Mouse (Mus musculus) neural tube, embryonic 15.5 days (tissue): ENCODE data around the gene Gm20388. TPM values are rescaled to one million over a fixed set of nuclear protein-coding genes. Genes with fewer than 3 reads are reported as not detected.

Source experiments
- ATAC-seq: fragments of 200-750 bp; cut with Nextera tagmentation; 2 replicates; pipeline ENCODE4 v1.8.0; 2017; ENCODE audit warnings: mild to moderate bottlenecking, moderate TSS enrichment, moderate library complexity; ENCODE audit not compliant: low FRiP score
- H3K27ac ChIP-seq: fragments of 300-500 bp; sonication (generic); replicated peaks from 2 replicates; pipeline ENCODE4 v1.5.1; 2015; ENCODE audit warnings: mild to moderate bottlenecking, inconsistent platforms
- H3K27me3 ChIP-seq: fragments of 300-500 bp; sonication (generic); replicated peaks from 2 replicates; pipeline ENCODE4 v1.6.1; 2015; ENCODE audit warnings: inconsistent platforms
- H3K36me3 ChIP-seq: fragments of 300-500 bp; sonication (generic); 2 replicates; pipeline ENCODE4 v1.6.1; 2015; ENCODE audit warnings: inconsistent platforms
- H3K4me1 ChIP-seq: fragments of 300-500 bp; sonication (generic); 2 replicates; pipeline ENCODE4 v1.6.1; 2015; ENCODE audit warnings: inconsistent platforms
- H3K4me2 ChIP-seq: fragments of 300-500 bp; sonication (generic); 2 replicates; pipeline ENCODE4 v1.6.1; 2015; ENCODE audit warnings: inconsistent platforms, mild to moderate bottlenecking, moderate library complexity
- H3K4me3 ChIP-seq: fragments of 300-500 bp; sonication (generic); replicated peaks from 2 replicates; pipeline ENCODE4 v1.5.1; 2015; ENCODE audit warnings: mild to moderate bottlenecking, inconsistent platforms
- H3K9ac ChIP-seq: fragments of 300-500 bp; sonication (generic); replicated peaks from 2 replicates; pipeline ENCODE4 v1.6.1; 2015; ENCODE audit warnings: mild to moderate bottlenecking, inconsistent platforms
- H3K9me3 ChIP-seq: fragments of 300-500 bp; sonication (generic); replicated peaks from 2 replicates; pipeline ENCODE4 v1.6.1; 2016; ENCODE audit warnings: inconsistent platforms
- WGBS: fragments of 180-500 bp; shearing (Covaris S2); methylation state at CpG from one replicate; pipeline ENCODE4 v1.1.7; 2015; ENCODE audit warnings: mixed read lengths; 5-methylcytosine and 5-hydroxymethylcytosine counted together
- polyA plus RNA-seq: library from polyadenylated mRNA; unstranded; fragments of >200 nt; fragmentation: Nextera tagmentation; extraction: Ambion mirVana; gene quantifications from 2 replicates; pipeline ENCODE4 v1.2.1, GENCODE M21; 2015

The Gm20388 gene
- polyA plus RNA-seq, 1 experiment from 2014 or later, result not detected

DNA sequence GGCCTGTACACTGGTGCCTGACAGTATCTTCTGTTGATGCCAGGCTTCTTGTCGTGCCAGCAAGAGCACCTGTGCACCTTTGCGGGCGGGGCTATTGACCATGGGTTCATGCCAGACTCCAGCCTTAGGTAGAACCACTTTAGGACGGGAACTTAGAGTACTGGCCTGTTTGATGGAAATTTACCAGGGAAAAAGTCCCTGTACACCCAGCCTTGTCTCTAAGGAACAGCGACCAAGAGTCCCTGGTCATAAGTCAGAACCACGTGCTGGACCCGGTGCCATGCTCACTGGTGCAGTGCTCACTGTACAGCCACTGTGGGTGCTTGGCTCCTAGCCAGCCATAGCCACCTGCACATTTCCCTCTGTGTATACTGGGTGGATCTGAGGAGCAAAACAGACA lies 3478.4 kb downstream of the Gm20388 start:
- Histone ChIP-seq H3K36me3 (peaks cover 97% of the 10 kb centered on the region), H3K27me3 (no peaks in the 10 kb centered on the region), H3K27ac (no peak overlapping the region), H3K4me1 (no peaks in the 10 kb centered on the region), H3K4me3 (no peak overlapping the region), H3K9ac (no peak overlapping the region), H3K9me3 (no peaks in the 10 kb centered on the region), H3K4me2 (no peak overlapping the region)
- 95% methylated on average over 7 of the region's 7 CpGs for WGBS
- no peak for ATAC-seq

DNA sequence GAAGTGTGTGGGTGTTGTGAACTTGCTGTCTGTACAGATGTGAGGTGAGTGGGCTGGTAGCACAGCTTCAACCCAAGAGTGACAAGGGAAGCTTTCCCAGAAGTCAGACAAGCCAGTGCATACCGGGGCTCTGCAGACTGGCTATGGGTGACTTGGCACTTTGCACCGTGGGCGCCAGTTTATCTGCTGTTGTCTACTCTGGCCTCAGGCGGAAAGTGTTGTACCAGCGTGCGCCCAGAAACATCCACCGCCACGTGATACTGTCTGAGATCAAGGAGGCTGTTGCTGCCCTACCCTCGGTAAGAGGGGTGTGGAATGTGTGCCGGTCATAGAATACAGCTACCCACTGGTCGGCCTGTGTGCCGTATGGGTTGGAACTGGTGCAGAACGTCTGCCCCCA lies 3487.7 kb downstream of the Gm20388 start:
- Histone ChIP-seq H3K9ac (no peak overlapping the region), H3K36me3 (peaks cover 98% of the 10 kb centered on the region), H3K4me3 (no peak overlapping the region), H3K27ac (no peak overlapping the region), H3K27me3 (no peaks in the 10 kb centered on the region), H3K9me3 (no peaks in the 10 kb centered on the region), H3K4me2 (no peak overlapping the region), H3K4me1 (no peaks in the 10 kb centered on the region)
- ATAC-seq, result no peak
- WGBS, result 95% methylated on average over 13 of the region's 13 CpGs

DNA sequence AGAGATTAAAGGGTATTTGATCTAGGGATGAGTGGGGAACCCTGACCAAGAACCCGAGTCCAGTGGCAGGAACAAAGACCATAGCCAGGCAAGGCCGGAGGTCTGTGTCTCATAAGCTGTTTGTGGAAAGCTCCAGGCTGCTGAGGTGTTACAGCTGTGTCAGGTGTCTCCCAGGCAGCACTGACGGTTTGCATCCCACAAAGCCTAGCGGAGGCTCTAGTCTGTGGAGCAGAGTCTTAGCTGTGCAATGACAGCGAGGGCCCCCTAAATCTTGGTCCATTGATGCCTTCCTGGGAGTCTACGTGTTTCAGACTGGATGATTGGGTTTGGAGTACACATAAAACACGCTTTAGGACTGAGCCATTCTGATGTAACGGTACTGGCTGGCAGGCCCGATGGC lies 3491.3 kb downstream of the Gm20388 start:
- WGBS, result 93% methylated on average over 9 of the region's 9 CpGs

GRCm38 (mm10) chr8:123402730-123403326 lies 3492.2 kb downstream of the Gm20388 start:
- Histone ChIP-seq H3K4me3 (no peak overlapping the region), H3K27ac (no peak overlapping the region), H3K4me1 (peaks cover 9% of the 10 kb centered on the region), H3K9ac (no peak overlapping the region), H3K4me2 (no peak overlapping the region), H3K36me3 (peaks cover 57% of the 10 kb centered on the region), H3K27me3 (no peaks in the 10 kb centered on the region), H3K9me3 (no peaks in the 10 kb centered on the region)
- 88% methylated on average over 9 of the region's 9 CpGs for WGBS
- no peak for ATAC-seq

More for the DNA sequence above, 3491.3 kb downstream of the Gm20388 start:
- Histone ChIP-seq H3K36me3 (peaks cover 64% of the 10 kb centered on the region), H3K4me1 (peaks cover 7% of the 10 kb centered on the region), H3K27ac (no peak overlapping the region), H3K9me3 (no peaks in the 10 kb centered on the region), H3K9ac (no peak overlapping the region), H3K27me3 (no peaks in the 10 kb centered on the region), H3K4me3 (no peak overlapping the region), H3K4me2 (no peak overlapping the region)
- ATAC-seq, result no peak

DNA sequence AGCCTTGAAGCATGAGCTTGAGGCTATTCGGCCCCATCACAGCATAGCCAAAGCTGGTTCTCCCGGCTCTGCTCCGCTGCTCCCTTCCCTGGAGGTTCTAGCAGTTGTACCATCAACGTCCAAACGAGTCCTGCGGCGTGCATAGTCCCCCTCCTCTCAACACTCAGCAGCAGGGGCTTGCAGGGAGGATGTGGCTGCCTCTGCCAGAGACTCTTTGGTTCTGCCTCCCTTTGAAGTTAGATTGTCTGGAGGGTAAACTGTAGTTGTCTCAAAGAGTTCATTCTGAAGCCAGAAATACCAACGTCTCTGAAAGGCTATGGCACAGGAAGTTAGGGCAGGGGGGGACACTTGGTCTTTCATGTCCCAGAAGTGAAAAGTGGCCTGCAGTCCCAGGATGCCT lies 3493.9 kb downstream of the Gm20388 start:
- no peaks in the 10 kb centered on the region for H3K9me3 ChIP-seq
- no peak for ATAC-seq
- H3K36me3 ChIP-seq, result peaks cover 40% of the 10 kb centered on the region
- H3K27ac ChIP-seq, result no peak overlapping the region
- H3K4me3 ChIP-seq, result no peak overlapping the region
- WGBS, result 30% methylated on average over 8 of the region's 8 CpGs
- peaks cover 20% of the 10 kb centered on the region for H3K4me1 ChIP-seq
- no peak overlapping the region for H3K9ac ChIP-seq
- H3K4me2 ChIP-seq, result no peak overlapping the region
- H3K27me3 ChIP-seq, result no peaks in the 10 kb centered on the region

DNA sequence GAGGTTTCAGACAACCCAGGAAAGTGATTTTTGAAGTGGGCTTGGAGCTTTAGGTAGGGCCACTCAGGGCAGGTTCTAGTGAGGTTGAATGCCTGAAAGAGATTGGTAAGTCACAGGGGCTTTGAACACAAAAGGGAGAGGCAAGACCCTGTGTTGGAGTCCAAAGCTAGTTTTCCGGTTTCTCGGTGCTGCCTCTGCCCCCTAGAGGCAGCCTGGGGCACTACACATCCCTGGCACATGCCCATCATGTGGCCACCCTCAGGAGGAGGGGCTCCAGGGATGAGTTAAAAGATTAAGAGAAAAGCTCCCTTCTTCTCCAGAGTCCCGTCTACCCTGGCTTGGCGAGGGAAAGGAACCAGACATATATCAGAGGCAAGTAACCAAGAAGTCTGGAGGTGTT lies 3496.1 kb downstream of the Gm20388 start, which contains the start of gene Mc1r:
TSS of gene Mc1r (plus strand) at position 322 of the 400 bp plus-strand sequence.
- peak within 1 kb of the TSS; percentile 11; the same call in 1 of the 2 replicates for H3K4me2 ChIP-seq
- H3K9ac ChIP-seq, result no peak within 1 kb of the TSS
- no peaks in the 10 kb centered on the region for H3K9me3 ChIP-seq
- H3K27me3 ChIP-seq, result no peaks in the 10 kb centered on the region
- no peak for ATAC-seq
- no peak within 1 kb of the TSS for H3K4me3 ChIP-seq
- H3K4me1 ChIP-seq, result peaks cover 29% of the 10 kb centered on the region
- peaks cover 18% of the 10 kb centered on the region for H3K36me3 ChIP-seq
- WGBS, result 13% methylated on average over 4 of the region's 4 CpGs
- no peak within 1 kb of the TSS for H3K27ac ChIP-seq

GRCm38 (mm10) chr8:123407612-123408011 lies 3497.0 kb downstream of the Gm20388 start:
- no peak for ATAC-seq
- Histone ChIP-seq H3K4me2 (no peak overlapping the region), H3K36me3 (peaks cover 9% of the 10 kb centered on the region), H3K9me3 (no peaks in the 10 kb centered on the region), H3K27ac (no peak overlapping the region), H3K9ac (no peak overlapping the region), H3K4me3 (no peak overlapping the region), H3K4me1 (peaks cover 29% of the 10 kb centered on the region), H3K27me3 (no peaks in the 10 kb centered on the region)
- 93% methylated on average over 13 of the region's 13 CpGs for WGBS

GRCm38 (mm10) chr8:123408586-123409544 lies 3498.2 kb downstream of the Gm20388 start:
- H3K36me3 ChIP-seq, result no peaks in the 10 kb centered on the region
- 78% methylated on average over 9 of the region's 9 CpGs for WGBS
- ATAC-seq, result no peak
- no peaks in the 10 kb centered on the region for H3K9me3 ChIP-seq
- peak overlapping the region; percentile 96; the same call in 1 of the 2 replicates for H3K9ac ChIP-seq
- H3K4me1 ChIP-seq, result peaks cover 29% of the 10 kb centered on the region
- H3K27me3 ChIP-seq, result no peaks in the 10 kb centered on the region
- 0 out of 2 replicates have a peak overlapping the region, but pooled peaks have one; percentile 78 for H3K4me3 ChIP-seq
- H3K4me2 ChIP-seq, result peak overlapping the region; percentile 82
- H3K27ac ChIP-seq, result peak overlapping the region; percentile 97

DNA sequence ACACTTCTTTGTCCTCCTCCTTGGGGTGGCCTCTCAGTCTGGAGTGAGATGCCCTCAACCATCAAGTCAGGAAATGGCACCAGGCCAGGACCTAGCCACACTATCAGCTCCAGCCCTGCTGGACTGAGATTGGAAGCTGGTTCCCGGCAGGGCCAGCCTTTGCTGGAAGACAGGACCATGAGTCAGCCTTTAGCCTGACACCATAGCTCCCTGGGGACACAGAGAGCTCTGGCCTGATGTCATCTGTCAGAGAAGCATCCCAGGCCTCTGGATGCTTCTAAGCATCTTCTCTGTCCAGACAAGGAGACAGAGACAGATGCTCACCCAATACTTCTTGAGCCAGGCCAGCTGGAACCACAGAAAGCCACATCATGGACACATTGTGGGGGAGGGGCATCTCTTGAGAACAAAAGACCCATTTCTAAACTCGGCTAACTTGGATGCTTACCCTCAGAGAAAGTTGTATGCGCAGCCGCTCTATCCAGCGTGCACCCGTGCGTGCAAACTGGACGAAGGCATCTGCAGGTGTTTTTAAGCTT lies 3499.5 kb downstream of the Gm20388 start:
- peak overlapping the region; percentile 97 for H3K27ac ChIP-seq
- H3K36me3 ChIP-seq, result no peaks in the 10 kb centered on the region
- H3K9ac ChIP-seq, result peak overlapping the region; percentile 96
- H3K4me3 ChIP-seq, result peak overlapping the region; percentile 78
- H3K4me2 ChIP-seq, result peak overlapping the region; percentile 82
- 15% methylated on average over 8 of the region's 8 CpGs for WGBS
- peaks cover 29% of the 10 kb centered on the region for H3K4me1 ChIP-seq
- H3K27me3 ChIP-seq, result no peaks in the 10 kb centered on the region
- no peak for ATAC-seq
- H3K9me3 ChIP-seq, result no peaks in the 10 kb centered on the region

DNA sequence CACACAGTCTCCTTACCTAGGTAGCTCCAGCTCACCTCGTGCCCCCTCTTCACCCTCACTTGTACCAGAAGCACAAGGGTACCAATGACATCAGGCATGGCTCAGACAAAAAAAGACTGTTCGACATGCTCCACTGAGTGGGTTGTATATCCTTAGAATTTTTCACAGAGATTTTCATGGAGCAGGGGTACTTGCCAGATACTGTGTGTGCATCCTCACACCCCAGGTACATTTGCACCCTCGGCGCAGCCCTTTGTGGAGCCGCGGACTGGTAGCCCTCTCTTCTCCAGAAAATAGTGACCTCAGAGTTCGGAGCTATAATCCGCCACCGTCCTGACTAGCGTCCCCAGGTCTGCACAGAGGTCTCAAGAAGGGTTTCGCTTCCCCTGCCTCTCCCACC lies 3500.1 kb downstream of the Gm20388 start:
- peaks cover 33% of the 10 kb centered on the region for H3K4me1 ChIP-seq
- peak overlapping the region; percentile 96 for H3K9ac ChIP-seq

DNA sequence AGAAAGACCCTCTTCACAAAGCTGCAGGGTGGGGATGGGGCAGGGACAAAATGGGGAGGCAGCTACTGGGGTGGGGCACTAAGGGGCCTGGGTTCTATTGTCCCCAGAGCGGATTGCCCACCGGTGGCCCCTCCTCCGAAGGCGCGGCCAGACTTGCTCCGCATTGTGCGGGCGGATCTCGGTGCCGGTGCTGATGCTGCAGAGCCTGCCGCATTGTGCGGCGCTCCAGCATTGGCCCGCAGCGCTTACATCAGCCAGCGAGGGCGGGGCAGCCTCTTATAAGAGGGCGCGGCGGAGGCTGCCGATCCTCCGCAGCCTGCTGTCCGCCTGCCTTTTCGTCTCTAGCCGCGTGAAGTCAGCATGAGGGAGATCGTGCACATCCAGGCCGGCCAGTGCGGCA lies 3500.6 kb downstream of the Gm20388 start, which contains the start of gene Tubb3:
TSS of gene Tubb3 (plus strand) at position 179 of the 400 bp plus-strand sequence.
- H3K4me3 ChIP-seq, result peak within 1 kb of the TSS; percentile 78
- no peaks in the 10 kb centered on the region for H3K36me3 ChIP-seq
- H3K9ac ChIP-seq, result peak within 1 kb of the TSS; percentile 96
- WGBS, result under 1% methylated on average over 21 of the region's 29 CpGs
- H3K4me1 ChIP-seq, result peaks cover 36% of the 10 kb centered on the region
- H3K9me3 ChIP-seq, result no peaks in the 10 kb centered on the region
- peak within 1 kb of the TSS; percentile 82 for H3K4me2 ChIP-seq
- peak; percentile 92 for ATAC-seq
- peak within 1 kb of the TSS; percentile 97 for H3K27ac ChIP-seq
- no peaks in the 10 kb centered on the region for H3K27me3 ChIP-seq

More for the DNA sequence above, 3500.1 kb downstream of the Gm20388 start:
- peak overlapping the region; percentile 97 for H3K27ac ChIP-seq
- peak; percentile 26 for ATAC-seq
- no peaks in the 10 kb centered on the region for H3K27me3 ChIP-seq
- H3K4me3 ChIP-seq, result peak overlapping the region; percentile 78
- no peaks in the 10 kb centered on the region for H3K36me3 ChIP-seq
- WGBS, result 4% methylated on average over 11 of the region's 11 CpGs
- no peaks in the 10 kb centered on the region for H3K9me3 ChIP-seq
- peak overlapping the region; percentile 82 for H3K4me2 ChIP-seq
